Mouse (Mus musculus): ENCODE results near the gene Tmem208. TPM values are rescaled to one million over a fixed set of nuclear protein-coding genes. Genes with fewer than 3 reads are reported as not detected.
A peak's percentile ranks its signal among the peaks of the same experiment; 100 is the strongest.

The Tmem208 gene
- polyA plus RNA-seq, 1 experiment from 2014 or later = 119 TPM

DNA sequence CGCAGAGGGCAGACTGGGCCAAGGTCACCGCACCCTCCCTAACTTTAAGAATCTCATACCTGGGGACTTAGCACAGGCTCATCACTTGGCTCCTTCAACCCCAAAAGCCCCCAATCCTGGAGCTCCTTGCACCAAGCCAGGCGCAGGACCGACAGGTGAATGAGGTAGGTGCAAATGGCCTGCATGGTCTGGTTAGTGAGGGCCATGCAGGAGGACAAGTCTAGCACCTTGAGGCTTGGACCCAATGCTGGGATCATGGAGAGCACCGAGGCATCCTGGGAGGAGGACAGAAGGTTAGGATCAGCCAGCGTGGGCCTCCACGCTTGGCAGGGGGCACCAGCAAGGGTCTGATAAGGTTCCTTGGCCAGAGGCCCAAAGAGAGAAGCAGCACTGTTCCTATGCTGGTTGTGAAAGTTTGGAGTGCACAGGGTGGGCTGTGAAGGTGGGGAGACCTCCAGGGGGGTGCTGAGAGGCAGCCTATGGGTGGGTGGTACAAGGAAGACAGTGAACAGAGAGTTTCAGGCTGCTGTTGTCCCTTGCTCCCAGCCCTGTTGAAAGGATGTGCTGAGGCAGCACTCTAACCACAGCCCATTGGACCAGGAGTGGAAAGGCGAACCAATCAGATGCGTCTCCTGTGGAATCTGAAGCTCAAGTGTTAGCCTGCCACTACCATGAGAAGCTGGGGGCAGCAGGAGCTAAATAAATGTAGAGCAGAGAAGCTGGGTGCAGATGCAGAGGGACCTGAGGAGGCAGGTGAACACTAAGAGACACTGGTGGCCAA, 12.3 kb upstream of the Tmem208 start:
- Histone ChIP-seq H3K9me3 (no peaks in the 10 kb centered on the region), H3K27me3 (no peaks in the 10 kb centered on the region), H3K4me2 (replicated peaks) (no peak overlapping the region), H3K36me3 (peaks cover 95% of the 10 kb centered on the region), H3K27ac (no peak overlapping the region), H3K9ac (no peak overlapping the region), H3K4me1 (no peaks in the 10 kb centered on the region), H3K4me3 (no peak overlapping the region)
- ATAC-seq (ENCODE audit: low FRiP score, low read depth) = no peak
- 74% methylated on average over 9 of the region's 9 CpGs for WGBS

DNA sequence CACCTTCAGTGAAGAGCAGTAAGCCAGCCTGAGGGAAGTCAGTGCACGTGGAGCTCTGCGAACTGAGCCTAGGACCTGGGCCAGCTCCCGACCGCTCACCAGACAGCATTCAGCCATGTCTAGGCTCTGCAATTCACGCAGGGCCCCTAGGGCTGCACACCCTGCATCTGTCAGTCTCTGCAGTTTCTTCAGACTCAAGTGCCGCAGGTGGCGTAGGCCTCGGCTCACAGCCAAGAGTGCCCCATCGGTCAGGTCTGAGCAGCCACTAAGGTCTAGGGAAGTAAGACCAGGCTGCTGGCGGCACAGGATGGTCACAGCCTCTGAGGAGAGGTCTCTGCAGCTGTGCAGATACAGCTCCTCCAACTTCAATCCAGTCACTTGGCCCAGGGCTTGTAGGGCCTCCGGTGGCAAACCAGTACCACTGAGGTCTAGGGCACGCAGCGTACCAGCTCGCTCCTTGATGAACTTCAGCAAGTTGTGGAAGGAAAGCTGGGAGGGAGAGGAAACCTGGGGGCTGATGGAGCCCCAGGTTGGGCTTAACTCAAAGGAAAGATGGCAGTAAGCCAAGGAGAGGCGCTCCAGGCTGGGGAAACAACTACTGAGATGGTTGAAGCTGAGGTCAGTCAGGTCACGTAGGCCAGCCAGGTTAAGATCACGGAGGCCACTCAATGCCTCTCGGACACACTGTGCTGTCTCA, 10.9 kb upstream of the Tmem208 start:
- Histone ChIP-seq H3K27ac (no peak overlapping the region), H3K9me3 (no peaks in the 10 kb centered on the region), H3K4me2 (replicated peaks) (no peak overlapping the region), H3K4me3 (no peak overlapping the region), H3K4me1 (no peaks in the 10 kb centered on the region), H3K36me3 (peaks cover 95% of the 10 kb centered on the region), H3K27me3 (no peaks in the 10 kb centered on the region), H3K9ac (no peak overlapping the region)
- no peak for ATAC-seq (ENCODE audit: low FRiP score, low read depth)
- WGBS = 90% methylated on average over 18 of the region's 18 CpGs

DNA sequence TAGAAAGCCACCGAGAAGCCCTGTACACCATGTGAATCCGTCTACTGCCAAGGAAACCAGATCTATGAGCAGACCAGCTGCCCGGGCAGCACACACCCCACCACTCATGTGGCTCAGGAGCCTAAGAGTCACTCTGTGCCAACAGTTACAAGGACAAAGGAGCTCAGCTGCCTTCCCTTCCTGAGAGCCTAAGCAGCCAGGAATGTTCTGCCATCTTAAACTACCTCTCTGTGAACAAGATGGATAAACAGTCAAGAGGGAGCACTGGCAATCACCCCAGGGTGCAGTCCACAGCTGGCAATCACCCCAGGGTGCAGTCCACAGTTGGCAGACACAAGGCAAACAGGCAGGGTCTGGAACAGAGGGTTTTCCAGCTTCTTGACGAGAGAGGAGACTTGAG, 8.2 kb upstream of the Tmem208 start:
- H3K27ac ChIP-seq = no peak overlapping the region
- H3K9ac ChIP-seq = no peak overlapping the region
- no peaks in the 10 kb centered on the region for H3K4me1 ChIP-seq
- WGBS = 82% methylated on average over 4 of the region's 4 CpGs
- H3K4me2 ChIP-seq (replicated peaks) = no peak overlapping the region
- H3K27me3 ChIP-seq = no peaks in the 10 kb centered on the region
- H3K36me3 ChIP-seq = peaks cover 81% of the 10 kb centered on the region
- no peaks in the 10 kb centered on the region for H3K9me3 ChIP-seq
- no peak for ATAC-seq (ENCODE audit: low FRiP score, low read depth)
- no peak overlapping the region for H3K4me3 ChIP-seq

DNA sequence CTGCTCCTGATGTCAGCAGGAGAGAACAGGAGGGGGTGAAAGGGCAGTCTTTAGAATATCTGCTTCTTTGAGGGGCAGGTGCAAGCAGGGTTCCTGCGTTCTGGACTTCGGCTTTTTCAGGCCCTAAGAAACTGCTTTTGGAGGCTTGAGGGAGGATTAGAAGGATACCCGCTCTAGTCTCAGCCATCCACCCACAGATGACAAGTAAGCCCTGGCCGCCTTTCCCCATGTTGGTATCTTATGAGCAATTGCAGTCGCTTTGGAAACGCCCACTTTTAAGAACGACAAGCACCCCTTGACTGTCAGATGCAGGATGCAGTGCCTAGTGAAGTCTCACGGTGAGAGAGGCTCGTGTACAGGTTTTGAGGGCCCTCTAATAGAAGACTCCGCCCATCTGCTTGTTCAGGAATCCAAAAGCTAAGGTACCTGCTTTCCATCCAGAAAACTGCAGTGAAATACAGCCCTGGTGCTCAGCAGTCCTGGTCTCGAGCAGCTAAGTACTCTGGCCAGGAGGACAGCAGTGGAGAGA, 7.4 kb upstream of the Tmem208 start:
- Histone ChIP-seq H3K4me1 (no peaks in the 10 kb centered on the region), H3K4me2 (replicated peaks) (no peak overlapping the region), H3K27ac (no peak overlapping the region), H3K9me3 (no peaks in the 10 kb centered on the region), H3K9ac (no peak overlapping the region), H3K36me3 (peaks cover 77% of the 10 kb centered on the region), H3K4me3 (no peak overlapping the region), H3K27me3 (no peaks in the 10 kb centered on the region)
- no peak for ATAC-seq (ENCODE audit: low FRiP score, low read depth)
- WGBS = 84% methylated on average over 11 of the region's 11 CpGs

DNA sequence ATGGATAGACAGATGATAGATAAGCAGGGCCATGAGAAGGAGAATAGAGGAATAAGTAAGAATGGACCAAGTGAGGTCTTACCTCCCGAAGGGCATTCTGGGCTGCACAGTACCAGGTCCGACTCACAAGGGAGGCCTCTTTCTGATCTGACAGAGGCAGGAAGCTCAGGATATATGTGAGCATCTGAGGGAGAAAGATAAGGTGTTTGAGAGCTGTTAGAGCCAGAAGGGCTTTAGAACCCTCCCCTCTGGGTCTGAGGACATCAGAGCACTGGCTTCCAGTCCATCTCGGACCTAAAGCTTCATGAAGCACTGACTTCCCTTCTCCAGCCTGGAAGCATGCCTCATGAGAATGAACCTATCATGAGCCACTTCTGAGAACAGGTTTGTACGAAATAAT, 3.0 kb upstream of the Tmem208 start:
- no peak overlapping the region for H3K27ac ChIP-seq
- ATAC-seq (ENCODE audit: low FRiP score, low read depth) = no peak
- no peaks in the 10 kb centered on the region for H3K27me3 ChIP-seq
- no peak overlapping the region for H3K4me3 ChIP-seq
- peaks cover 25% of the 10 kb centered on the region for H3K4me1 ChIP-seq
- no peak overlapping the region for H3K9ac ChIP-seq
- no peak overlapping the region for H3K4me2 ChIP-seq (replicated peaks)
- no peaks in the 10 kb centered on the region for H3K9me3 ChIP-seq
- H3K36me3 ChIP-seq = peaks cover 39% of the 10 kb centered on the region
- 84% methylated on average over 4 of the region's 4 CpGs for WGBS

DNA sequence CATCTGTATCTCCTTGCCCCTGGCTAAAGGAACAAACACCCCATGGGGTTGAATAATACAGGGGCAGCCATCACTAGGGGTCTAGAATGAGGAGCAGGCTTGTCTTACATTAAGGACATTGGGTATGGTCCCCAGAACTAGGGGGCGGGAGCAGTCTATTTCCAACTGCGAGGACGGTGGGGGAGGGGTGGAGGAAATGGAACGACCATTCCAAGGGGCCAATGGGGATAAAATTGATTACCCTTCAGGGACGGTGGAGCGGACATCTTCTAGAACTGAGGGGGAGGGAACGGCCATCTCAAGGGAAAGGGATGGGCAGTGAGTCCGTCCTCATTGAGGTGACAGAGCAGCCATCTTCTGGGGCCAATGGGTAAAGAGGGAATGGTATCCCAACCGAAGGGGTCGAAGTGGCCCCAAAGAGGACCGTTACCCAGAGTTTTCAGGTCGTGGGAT, 487 bp upstream of the Tmem208 start:
- peaks cover 43% of the 10 kb centered on the region for H3K36me3 ChIP-seq

DNA sequence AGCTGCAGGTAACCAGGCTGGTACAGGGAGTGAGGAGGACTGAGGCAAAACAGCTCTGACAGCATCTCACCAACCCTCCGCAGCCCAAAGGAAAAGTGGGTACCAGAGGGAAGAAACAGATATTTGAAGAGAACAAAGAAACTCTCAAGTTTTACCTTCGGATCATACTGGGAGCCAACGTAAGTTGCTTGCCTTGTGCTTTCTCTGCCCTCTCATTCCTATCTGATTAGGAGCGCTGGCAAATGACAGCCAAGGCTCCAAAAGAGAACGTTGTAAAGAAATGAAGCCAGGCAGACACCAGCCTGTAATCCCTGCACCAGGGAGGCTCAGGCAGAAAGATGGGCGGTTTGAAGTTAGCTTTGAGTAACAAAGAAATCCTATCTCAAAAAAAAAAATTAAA, 814 bp downstream of the Tmem208 start:
- 44% methylated on average over 6 of the region's 6 CpGs for WGBS
- H3K36me3 ChIP-seq = peaks cover 55% of the 10 kb centered on the region
- peak overlapping the region; percentile 85; the same call in 1 of the 2 replicates for H3K27ac ChIP-seq
- no peaks in the 10 kb centered on the region for H3K27me3 ChIP-seq
- peak overlapping the region; percentile 87 for H3K9ac ChIP-seq
- ATAC-seq (ENCODE audit: low FRiP score, low read depth) = no peak
- peaks cover 25% of the 10 kb centered on the region for H3K4me1 ChIP-seq
- H3K4me3 ChIP-seq = peak overlapping the region; percentile 81
- H3K4me2 ChIP-seq (replicated peaks) = peak overlapping the region; percentile 87
- no peaks in the 10 kb centered on the region for H3K9me3 ChIP-seq

More for the DNA sequence above, 487 bp upstream of the Tmem208 start:
- Histone ChIP-seq H3K4me1 (peaks cover 25% of the 10 kb centered on the region), H3K9ac (peak overlapping the region; percentile 87), H3K27ac (peak overlapping the region; percentile 85; the same call in 1 of the 2 replicates), H3K9me3 (no peaks in the 10 kb centered on the region), H3K4me2 (replicated peaks) (peak overlapping the region; percentile 87), H3K27me3 (no peaks in the 10 kb centered on the region), H3K4me3 (peak overlapping the region; percentile 81)
- peak; percentile 21 for ATAC-seq (ENCODE audit: low FRiP score, low read depth)
- WGBS = under 1% methylated on average over 12 of the region's 12 CpGs

DNA sequence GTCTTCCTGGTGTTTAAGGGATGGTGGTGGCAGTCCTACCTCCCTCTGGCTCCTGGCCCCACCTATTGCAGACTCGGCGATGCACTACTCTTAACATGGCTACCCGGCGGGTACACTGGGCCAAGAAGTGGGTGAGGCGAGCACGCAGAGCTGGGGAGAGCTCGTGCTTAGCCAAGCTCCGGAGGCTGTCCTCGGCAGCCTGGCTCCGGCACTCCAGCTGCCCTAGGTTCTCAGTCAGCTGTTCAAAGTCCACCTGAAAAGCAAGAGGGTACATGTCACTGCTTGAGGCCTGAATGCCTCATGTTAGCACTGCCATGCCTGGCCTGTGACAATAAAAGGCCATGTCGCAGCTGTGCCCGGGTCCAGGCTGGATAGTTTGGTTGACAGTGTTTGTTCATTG, 4.2 kb downstream of the Tmem208 start:
- no peak overlapping the region for H3K4me3 ChIP-seq
- no peaks in the 10 kb centered on the region for H3K27me3 ChIP-seq
- peaks cover 74% of the 10 kb centered on the region for H3K36me3 ChIP-seq
- no peak overlapping the region for H3K4me2 ChIP-seq (replicated peaks)
- no peak overlapping the region for H3K9ac ChIP-seq
- no peaks in the 10 kb centered on the region for H3K9me3 ChIP-seq
- H3K4me1 ChIP-seq = peaks cover 17% of the 10 kb centered on the region
- no peak overlapping the region for H3K27ac ChIP-seq
- ATAC-seq (ENCODE audit: low FRiP score, low read depth) = no peak
- WGBS = 92% methylated on average over 12 of the region's 12 CpGs

DNA sequence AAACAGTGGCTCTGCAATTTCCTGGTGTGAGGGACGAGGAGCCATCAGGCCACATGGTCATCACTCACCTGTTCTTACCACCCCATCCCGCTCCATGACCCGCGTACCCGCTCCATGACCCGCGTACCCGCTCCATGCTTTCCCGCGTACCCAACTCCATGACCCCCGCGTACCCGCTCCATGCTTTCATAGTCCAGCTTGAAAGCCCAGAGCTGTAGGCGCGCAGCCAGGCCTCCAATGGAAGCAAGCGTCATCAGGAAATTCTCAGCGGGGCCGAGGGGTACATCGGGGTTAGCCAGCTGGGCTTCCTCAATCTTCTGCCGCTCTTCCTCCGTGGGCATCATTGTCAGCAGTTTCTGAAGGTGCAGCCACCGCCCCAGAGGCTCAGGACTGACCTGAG, 5.3 kb downstream of the Tmem208 start:
- no peak overlapping the region for H3K4me2 ChIP-seq (replicated peaks)
- H3K9ac ChIP-seq = no peak overlapping the region
- no peak for ATAC-seq (ENCODE audit: low FRiP score, low read depth)
- no peaks in the 10 kb centered on the region for H3K27me3 ChIP-seq
- no peak overlapping the region for H3K27ac ChIP-seq
- H3K9me3 ChIP-seq = no peaks in the 10 kb centered on the region
- H3K36me3 ChIP-seq = peaks cover 85% of the 10 kb centered on the region
- 95% methylated on average over 22 of the region's 22 CpGs for WGBS
- peaks cover 12% of the 10 kb centered on the region for H3K4me1 ChIP-seq
- no peak overlapping the region for H3K4me3 ChIP-seq

DNA sequence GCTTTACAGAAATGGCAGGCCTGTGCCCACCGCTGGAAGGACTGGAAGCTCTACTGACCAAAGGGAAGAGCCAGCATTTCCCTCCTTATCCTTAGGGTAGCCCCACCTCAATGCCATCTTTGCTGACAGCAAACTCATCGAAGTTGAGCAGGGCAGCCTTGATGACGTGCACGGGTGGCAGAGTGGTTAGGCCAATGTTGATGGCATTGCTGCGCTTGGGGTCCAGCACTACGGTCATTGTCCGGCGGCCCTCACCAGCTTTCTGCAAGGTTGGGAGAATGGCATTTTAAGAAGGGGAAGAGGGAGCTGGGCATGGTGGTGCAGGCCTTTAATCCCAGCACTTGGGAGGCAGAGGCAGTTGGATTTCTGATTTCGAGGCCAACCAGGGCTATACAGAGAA, 5.8 kb downstream of the Tmem208 start:
- H3K9me3 ChIP-seq = no peaks in the 10 kb centered on the region
- H3K27me3 ChIP-seq = no peaks in the 10 kb centered on the region
- H3K4me2 ChIP-seq (replicated peaks) = no peak overlapping the region
- H3K27ac ChIP-seq = no peak overlapping the region
- H3K36me3 ChIP-seq = peaks cover 90% of the 10 kb centered on the region
- H3K4me1 ChIP-seq = peaks cover 10% of the 10 kb centered on the region
- ATAC-seq (ENCODE audit: low FRiP score, low read depth) = no peak
- H3K9ac ChIP-seq = no peak overlapping the region
- 95% methylated on average over 9 of the region's 9 CpGs for WGBS
- no peak overlapping the region for H3K4me3 ChIP-seq

DNA sequence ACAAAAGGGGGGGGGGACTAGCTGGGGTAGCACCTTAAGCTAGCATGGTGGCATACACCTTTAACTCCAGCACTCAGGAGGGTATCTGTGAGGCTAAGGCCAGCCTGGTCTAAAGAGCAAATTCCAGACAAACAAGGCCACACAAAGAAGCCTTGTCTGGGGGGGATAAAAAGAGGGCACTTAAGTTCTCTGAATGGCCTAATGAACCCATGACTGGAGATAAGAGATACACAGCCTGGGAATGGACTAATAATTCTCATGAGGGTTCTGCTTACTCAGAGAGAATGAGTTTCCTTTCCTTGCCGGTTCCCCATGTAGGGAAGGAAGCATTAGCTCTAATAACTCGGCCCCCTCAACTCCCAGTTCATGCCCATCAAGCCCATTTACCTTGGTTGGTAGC, 6.4 kb downstream of the Tmem208 start:
- no peaks in the 10 kb centered on the region for H3K9me3 ChIP-seq
- no peak overlapping the region for H3K9ac ChIP-seq
- no peak overlapping the region for H3K4me2 ChIP-seq (replicated peaks)
- H3K4me3 ChIP-seq = no peak overlapping the region
- H3K36me3 ChIP-seq = peaks cover 96% of the 10 kb centered on the region
- H3K4me1 ChIP-seq = peaks cover 4% of the 10 kb centered on the region; the same call in 1 of the 2 replicates
- H3K27me3 ChIP-seq = no peaks in the 10 kb centered on the region
- ATAC-seq (ENCODE audit: low FRiP score, low read depth) = no peak
- 79% methylated on average over 2 of the region's 2 CpGs for WGBS
- H3K27ac ChIP-seq = no peak overlapping the region

DNA sequence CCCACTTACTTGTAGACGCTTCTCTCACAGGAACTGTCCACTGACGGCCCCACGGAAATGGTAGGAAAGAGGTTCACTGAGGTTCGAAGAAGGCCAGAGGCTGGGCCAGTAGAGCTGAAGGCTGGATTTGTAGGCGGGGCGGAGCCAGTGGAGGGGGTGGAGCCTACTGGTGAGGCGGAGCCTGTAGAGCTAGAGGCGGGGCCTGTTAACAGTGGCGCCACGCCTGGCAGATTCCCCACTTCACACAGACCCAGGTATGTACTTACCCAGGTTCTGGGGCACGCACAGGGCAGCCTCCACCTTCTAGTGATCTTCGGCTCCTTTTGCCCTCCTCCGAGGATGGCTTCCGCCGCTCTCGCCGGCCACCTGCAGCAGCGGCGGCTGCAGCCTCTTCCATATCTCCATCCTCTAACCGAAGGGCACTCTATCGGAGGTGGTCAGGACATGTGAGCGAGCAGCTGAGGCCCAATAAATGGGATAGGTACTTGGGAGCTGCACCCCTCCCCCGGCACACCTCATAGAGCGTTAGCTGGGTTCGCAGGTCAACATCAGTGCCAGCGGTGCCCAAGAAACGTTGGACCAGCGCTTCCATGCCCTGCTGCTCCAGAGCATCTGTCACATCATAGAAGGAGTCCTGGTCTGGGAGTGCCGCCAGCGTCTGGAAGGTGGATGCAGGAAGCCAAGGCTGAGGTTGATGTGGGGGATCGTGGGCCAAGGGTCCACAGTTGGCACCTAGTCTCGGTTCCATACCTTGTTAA, 10.4 kb downstream of the Tmem208 start:
- no peak for ATAC-seq (ENCODE audit: low FRiP score, low read depth)
- peaks cover 67% of the 10 kb centered on the region for H3K36me3 ChIP-seq

More for the DNA sequence above, 10.4 kb downstream of the Tmem208 start:
- H3K4me1 ChIP-seq = peaks cover 16% of the 10 kb centered on the region
- H3K9me3 ChIP-seq = no peaks in the 10 kb centered on the region
- no peak overlapping the region for H3K4me2 ChIP-seq (replicated peaks)
- no peak overlapping the region for H3K27ac ChIP-seq
- no peaks in the 10 kb centered on the region for H3K27me3 ChIP-seq
- no peak overlapping the region for H3K4me3 ChIP-seq
- H3K9ac ChIP-seq = no peak overlapping the region
- WGBS = 43% methylated on average over 32 of the region's 32 CpGs

Data from limb, embryonic 13.5 days (tissue).